Mouse (Mus musculus): ENCODE results near the gene Hopx. TPM values are rescaled to one million over a fixed set of nuclear protein-coding genes. Genes with fewer than 3 reads are reported as not detected.
A peak's percentile ranks its signal among the peaks of the same experiment; 100 is the strongest.

Hopx gene
- polyA plus RNA-seq, 1 experiment from 2014 or later, result 0.14 TPM

- H3K36me3 ChIP-seq, result no peaks in the 10 kb centered on the region
- H3K27me3 ChIP-seq (ENCODE audit: low read depth, poor library complexity, severe bottlenecking), result peaks cover 76% of the 10 kb centered on the region
- no peak for DNase-seq (ENCODE audit: low spot score)
- H3K4me3 ChIP-seq, result no peak overlapping the region
- no peak overlapping the region for H3K27ac ChIP-seq (replicated peaks)
- no peaks in the 10 kb centered on the region for H3K9me3 ChIP-seq (replicated peaks)
- WGBS, result 77% methylated on average over 3 of the region's 3 CpGs
- peaks cover 17% of the 10 kb centered on the region for H3K4me1 ChIP-seq
Observed at GRCm38 (mm10) chr5:77091923-77092322, 23.0 kb downstream of the Hopx start.

DNA sequence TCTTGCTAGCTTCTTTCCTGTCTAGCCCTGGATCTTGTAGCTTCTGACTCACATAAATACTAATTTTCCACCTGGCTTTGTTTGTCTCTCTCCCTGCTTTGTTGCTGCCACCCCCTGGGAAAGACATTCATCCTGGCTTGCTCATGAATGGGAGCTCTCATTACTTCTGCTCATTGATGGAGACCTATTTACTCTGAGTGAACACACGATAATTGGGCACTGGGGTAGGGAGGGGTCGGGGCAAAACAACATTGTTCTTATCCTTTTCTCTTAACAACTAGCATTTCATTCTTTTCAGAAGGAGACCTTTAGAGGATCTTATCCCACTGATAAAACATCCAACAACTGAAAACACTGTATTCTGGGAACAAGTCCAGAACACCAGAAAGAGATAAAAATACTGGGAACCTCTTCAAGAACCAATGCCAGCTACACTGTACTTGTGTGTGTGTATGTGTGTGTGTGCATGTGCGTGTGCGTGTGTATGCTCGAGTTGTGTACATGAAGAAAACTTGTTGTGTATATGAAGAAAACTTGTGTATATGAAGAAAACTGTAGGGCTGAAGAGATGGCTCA is 24.3 kb downstream of the Hopx start:
- Histone ChIP-seq H3K4me1 (peaks cover 17% of the 10 kb centered on the region), H3K9me3 (replicated peaks) (no peaks in the 10 kb centered on the region), H3K27me3 (ENCODE audit: low read depth, poor library complexity, severe bottlenecking) (peaks cover 62% of the 10 kb centered on the region), H3K27ac (replicated peaks) (no peak overlapping the region), H3K36me3 (no peaks in the 10 kb centered on the region), H3K4me3 (no peak overlapping the region)
- DNase-seq (ENCODE audit: low spot score), result no peak
- WGBS, result 64% methylated on average over 5 of the region's 5 CpGs

DNA sequence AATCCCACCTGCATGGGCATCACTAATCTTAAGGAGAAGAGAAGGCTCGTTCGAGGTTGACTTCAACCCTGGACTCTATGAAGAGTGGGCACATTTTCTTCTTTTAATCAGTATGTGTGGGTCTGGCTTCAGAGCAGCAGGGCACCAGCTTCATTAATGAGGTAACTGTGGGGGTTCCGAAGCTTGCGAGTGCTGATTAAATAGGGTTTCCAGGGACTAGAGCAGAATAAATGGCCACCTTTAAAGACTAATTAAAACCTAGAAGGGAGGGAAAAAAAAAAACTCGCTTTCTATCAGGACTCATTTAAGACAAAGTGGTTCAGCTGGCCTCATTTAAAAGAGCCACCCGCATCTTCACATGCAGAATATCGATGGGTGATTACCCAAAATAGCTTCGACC is 25.0 kb downstream of the Hopx start:
- Histone ChIP-seq H3K27ac (replicated peaks) (no peak overlapping the region), H3K4me3 (no peak overlapping the region), H3K4me1 (peaks cover 12% of the 10 kb centered on the region), H3K27me3 (ENCODE audit: low read depth, poor library complexity, severe bottlenecking) (peaks cover 55% of the 10 kb centered on the region), H3K9me3 (replicated peaks) (no peaks in the 10 kb centered on the region), H3K36me3 (no peaks in the 10 kb centered on the region)
- no peak for DNase-seq (ENCODE audit: low spot score)
- WGBS, result 42% methylated on average over 8 of the region's 8 CpGs

DNA sequence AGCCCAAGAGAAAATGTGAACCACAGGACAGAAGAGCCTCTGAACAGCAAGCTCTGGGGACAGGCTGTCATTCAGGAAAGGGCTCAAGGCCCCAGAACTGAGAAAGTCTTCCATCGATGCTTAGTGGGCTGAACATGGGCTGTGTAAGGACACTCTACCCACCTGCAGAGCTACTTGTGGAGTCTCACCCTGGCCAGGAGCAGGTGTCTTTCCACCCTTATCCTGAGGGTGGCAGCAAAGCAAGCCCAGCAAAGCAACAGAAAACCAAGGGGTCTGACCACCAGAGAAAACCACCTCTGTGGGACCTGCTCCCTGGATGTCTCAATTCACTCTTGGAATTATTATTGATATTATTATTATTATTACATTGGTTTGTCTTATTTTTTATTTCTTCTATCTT is 25.6 kb downstream of the Hopx start:
- 36% methylated on average over 1 of the region's 1 CpGs for WGBS
- Histone ChIP-seq H3K9me3 (replicated peaks) (no peaks in the 10 kb centered on the region), H3K4me1 (peaks cover 6% of the 10 kb centered on the region), H3K36me3 (no peaks in the 10 kb centered on the region), H3K4me3 (no peak overlapping the region), H3K27me3 (ENCODE audit: low read depth, poor library complexity, severe bottlenecking) (peaks cover 49% of the 10 kb centered on the region), H3K27ac (replicated peaks) (no peak overlapping the region)
- peak; percentile 53 for DNase-seq (ENCODE audit: low spot score)

- DNase-seq (ENCODE audit: low spot score), result no peak
- no peak overlapping the region for H3K4me3 ChIP-seq
- no peak overlapping the region for H3K27ac ChIP-seq (replicated peaks)
- peaks cover 28% of the 10 kb centered on the region for H3K27me3 ChIP-seq (ENCODE audit: low read depth, poor library complexity, severe bottlenecking)
- WGBS, result 87% methylated on average over 3 of the region's 3 CpGs
- no peaks in the 10 kb centered on the region for H3K4me1 ChIP-seq
- no peaks in the 10 kb centered on the region for H3K36me3 ChIP-seq
- no peaks in the 10 kb centered on the region for H3K9me3 ChIP-seq (replicated peaks)
Observed at GRCm38 (mm10) chr5:77087122-77087521, 27.8 kb downstream of the Hopx start.

GRCm38 (mm10) chr5:77086541-77086940 is 28.4 kb downstream of the Hopx start:
- 93% methylated on average over 7 of the region's 7 CpGs for WGBS
- H3K27me3 ChIP-seq (ENCODE audit: low read depth, poor library complexity, severe bottlenecking), result peaks cover 22% of the 10 kb centered on the region
- no peaks in the 10 kb centered on the region for H3K36me3 ChIP-seq
- DNase-seq (ENCODE audit: low spot score), result no peak
- no peaks in the 10 kb centered on the region for H3K4me1 ChIP-seq
- H3K4me3 ChIP-seq, result no peak overlapping the region
- H3K9me3 ChIP-seq (replicated peaks), result no peaks in the 10 kb centered on the region
- no peak overlapping the region for H3K27ac ChIP-seq (replicated peaks)

GRCm38 (mm10) chr5:77085753-77086450 is 29.0 kb downstream of the Hopx start:
- no peaks in the 10 kb centered on the region for H3K9me3 ChIP-seq (replicated peaks)
- H3K4me3 ChIP-seq, result no peak overlapping the region
- peaks cover 17% of the 10 kb centered on the region for H3K27me3 ChIP-seq (ENCODE audit: low read depth, poor library complexity, severe bottlenecking)
- WGBS, result 92% methylated on average over 10 of the region's 10 CpGs
- H3K4me1 ChIP-seq, result no peaks in the 10 kb centered on the region
- H3K36me3 ChIP-seq, result no peaks in the 10 kb centered on the region
- H3K27ac ChIP-seq (replicated peaks), result no peak overlapping the region
- no peak for DNase-seq (ENCODE audit: low spot score)

GRCm38 (mm10) chr5:77084418-77084817 is 30.5 kb downstream of the Hopx start:
- WGBS, result 96% methylated on average over 4 of the region's 4 CpGs
- no peak overlapping the region for H3K27ac ChIP-seq (replicated peaks)
- H3K4me3 ChIP-seq, result no peak overlapping the region
- DNase-seq (ENCODE audit: low spot score), result no peak
- H3K4me1 ChIP-seq, result no peaks in the 10 kb centered on the region
- H3K27me3 ChIP-seq (ENCODE audit: low read depth, poor library complexity, severe bottlenecking), result peaks cover 11% of the 10 kb centered on the region
- no peaks in the 10 kb centered on the region for H3K36me3 ChIP-seq
- H3K9me3 ChIP-seq (replicated peaks), result no peaks in the 10 kb centered on the region

DNA sequence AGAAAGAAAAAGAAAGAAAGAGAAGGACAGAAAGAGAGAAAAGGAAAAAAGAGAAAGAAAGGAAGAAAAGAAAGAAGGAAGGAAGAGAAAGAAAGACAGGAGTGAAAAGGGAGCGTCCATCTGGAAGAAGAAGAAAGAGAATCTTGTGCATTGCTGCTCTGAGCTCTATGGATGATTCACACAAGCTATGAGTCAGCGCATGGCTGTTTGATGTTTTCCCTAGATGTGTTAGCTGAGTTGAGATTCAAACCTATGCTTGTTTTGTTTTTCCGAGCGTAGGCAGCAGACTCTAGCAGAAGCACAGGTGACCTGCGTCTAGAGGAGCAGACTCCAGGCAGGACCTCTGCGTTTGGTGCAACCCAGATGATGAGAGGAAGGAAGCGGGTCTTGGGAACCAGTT is 32.2 kb downstream of the Hopx start:
- Histone ChIP-seq H3K4me1 (no peaks in the 10 kb centered on the region), H3K36me3 (no peaks in the 10 kb centered on the region), H3K4me3 (no peak overlapping the region), H3K27ac (replicated peaks) (no peak overlapping the region), H3K9me3 (replicated peaks) (no peaks in the 10 kb centered on the region; the same call in 1 of the 2 replicates), H3K27me3 (ENCODE audit: low read depth, poor library complexity, severe bottlenecking) (no peaks in the 10 kb centered on the region)
- 88% methylated on average over 7 of the region's 7 CpGs for WGBS
- no peak for DNase-seq (ENCODE audit: low spot score)

GRCm38 (mm10) chr5:77080761-77081160 is 34.2 kb downstream of the Hopx start:
- no peaks in the 10 kb centered on the region for H3K4me1 ChIP-seq
- no peaks in the 10 kb centered on the region for H3K36me3 ChIP-seq
- no peak for DNase-seq (ENCODE audit: low spot score)
- H3K27ac ChIP-seq (replicated peaks), result no peak overlapping the region
- no peaks in the 10 kb centered on the region for H3K27me3 ChIP-seq (ENCODE audit: low read depth, poor library complexity, severe bottlenecking)
- WGBS, result 95% methylated on average over 4 of the region's 4 CpGs
- H3K9me3 ChIP-seq (replicated peaks), result peaks cover 6% of the 10 kb centered on the region; the same call in 1 of the 2 replicates
- no peak overlapping the region for H3K4me3 ChIP-seq

- Histone ChIP-seq H3K4me3 (no peak overlapping the region), H3K4me1 (no peaks in the 10 kb centered on the region), H3K27ac (replicated peaks) (no peak overlapping the region), H3K27me3 (ENCODE audit: low read depth, poor library complexity, severe bottlenecking) (no peaks in the 10 kb centered on the region), H3K9me3 (replicated peaks) (peaks cover 6% of the 10 kb centered on the region; the same call in 1 of the 2 replicates), H3K36me3 (no peaks in the 10 kb centered on the region)
- 82% methylated on average over 4 of the region's 4 CpGs for WGBS
- no peak for DNase-seq (ENCODE audit: low spot score)
Observed at GRCm38 (mm10) chr5:77075951-77076350, 39.0 kb downstream of the Hopx start.

DNA sequence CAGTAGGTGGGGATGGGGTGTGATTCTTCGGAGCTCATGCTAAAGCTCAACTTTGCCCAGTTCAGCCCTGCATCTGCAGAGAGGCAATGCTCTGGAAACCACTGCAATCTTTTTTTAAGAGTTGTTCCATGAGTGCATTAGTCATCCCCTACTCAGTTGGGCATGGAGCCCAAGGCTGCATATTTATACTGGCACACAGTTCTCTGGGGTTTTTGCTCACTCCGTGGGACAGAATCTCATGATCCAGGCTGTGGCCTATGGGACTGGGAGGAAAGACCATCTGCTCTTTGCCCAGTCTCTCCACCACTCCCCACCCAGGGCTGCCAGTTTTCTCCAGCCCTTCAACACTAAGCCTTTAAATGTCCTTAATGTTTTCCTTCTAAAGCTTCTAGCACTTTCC is 40.0 kb downstream of the Hopx start:
- no peak overlapping the region for H3K4me3 ChIP-seq
- no peaks in the 10 kb centered on the region for H3K36me3 ChIP-seq
- no peaks in the 10 kb centered on the region for H3K27me3 ChIP-seq (ENCODE audit: low read depth, poor library complexity, severe bottlenecking)
- no peak for DNase-seq (ENCODE audit: low spot score)
- 94% methylated on average over 2 of the region's 2 CpGs for WGBS
- peaks cover 6% of the 10 kb centered on the region; the same call in 1 of the 2 replicates for H3K9me3 ChIP-seq (replicated peaks)
- H3K27ac ChIP-seq (replicated peaks), result no peak overlapping the region
- no peaks in the 10 kb centered on the region for H3K4me1 ChIP-seq

DNA sequence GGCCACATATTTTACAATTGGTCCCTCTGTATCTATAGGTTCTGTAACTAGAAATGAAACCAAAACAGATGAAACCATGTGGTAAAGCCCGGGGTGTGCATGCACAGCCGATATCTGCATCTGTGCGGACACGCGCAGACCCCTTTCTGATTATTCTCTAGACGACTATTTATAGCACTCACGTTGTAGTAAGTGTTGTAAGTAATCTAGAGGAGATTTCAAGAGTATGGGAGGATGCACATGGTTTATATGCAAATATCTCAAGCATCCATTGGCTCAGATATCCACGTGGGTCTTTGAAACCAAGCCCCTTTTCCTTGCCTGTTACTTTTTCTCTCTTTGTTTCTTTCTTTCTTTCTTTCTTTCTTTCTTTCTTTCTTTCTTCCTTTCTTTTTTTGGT is 41.1 kb downstream of the Hopx start:
- DNase-seq (ENCODE audit: low spot score), result no peak
- H3K4me3 ChIP-seq, result no peak overlapping the region
- H3K36me3 ChIP-seq, result no peaks in the 10 kb centered on the region
- H3K27ac ChIP-seq (replicated peaks), result no peak overlapping the region
- H3K27me3 ChIP-seq (ENCODE audit: low read depth, poor library complexity, severe bottlenecking), result no peaks in the 10 kb centered on the region
- peaks cover 6% of the 10 kb centered on the region; the same call in 1 of the 2 replicates for H3K9me3 ChIP-seq (replicated peaks)
- WGBS, result 91% methylated on average over 8 of the region's 8 CpGs
- H3K4me1 ChIP-seq, result no peaks in the 10 kb centered on the region
